Mouse (Mus musculus) midbrain, postnatal 0 days (tissue): Measurements from ENCODE around the gene Nr4a1. TPM values are rescaled to one million over a fixed set of nuclear protein-coding genes. Genes with fewer than 3 reads are reported as not detected.

Experiments used
- ATAC-seq: fragments of 200-750 bp; cut with Nextera tagmentation; 2 replicates; pipeline ENCODE4 v1.8.0; 2017; ENCODE audit warnings: moderate number of reproducible peaks, mild to moderate bottlenecking, moderate TSS enrichment, moderate library complexity; ENCODE audit not compliant: low FRiP score
- DNase-seq: peaks from one replicate; pipeline ENCODE4 v3.0.0-alpha.2; 2015; ENCODE audit warnings: low spot score
- H3K27ac ChIP-seq: fragments of 300-500 bp; sonication (generic); 2 replicates; pipeline ENCODE4 v1.5.1; 2014; ENCODE audit warnings: low read depth, mild to moderate bottlenecking, low read length, mixed read lengths
- H3K27me3 ChIP-seq: fragments of 300-500 bp; sonication (generic); 2 replicates; pipeline ENCODE4 v1.6.1; 2014; ENCODE audit warnings: low read length, control low read depth, mixed read lengths; ENCODE audit not compliant: insufficient read depth
- H3K36me3 ChIP-seq: fragments of 300-500 bp; sonication (generic); 2 replicates; pipeline ENCODE4 v1.6.1; 2014; ENCODE audit warnings: low read length, control low read depth, mixed read lengths; ENCODE audit not compliant: insufficient read depth
- H3K4me1 ChIP-seq: fragments of 300-500 bp; sonication (generic); 2 replicates; pipeline ENCODE4 v1.6.1; 2014; ENCODE audit warnings: mild to moderate bottlenecking, control low read depth, antibody characterized with exemption, low read length, mixed read lengths; ENCODE audit not compliant: insufficient read depth
- H3K4me2 ChIP-seq: fragments of 300-500 bp; sonication (generic); 2 replicates; pipeline ENCODE4 v1.6.1; 2014; ENCODE audit warnings: low read depth, mild to moderate bottlenecking, low read length, mixed read lengths; ENCODE audit not compliant: poor library complexity, severe bottlenecking
- H3K4me3 ChIP-seq: fragments of 300-500 bp; sonication (generic); 2 replicates; pipeline ENCODE4 v1.5.1; 2014; ENCODE audit warnings: low read depth, mild to moderate bottlenecking, low read length, moderate library complexity
- H3K9ac ChIP-seq: fragments of 300-500 bp; sonication (generic); replicated peaks from 2 replicates; pipeline ENCODE4 v1.6.1; 2014; ENCODE audit warnings: mild to moderate bottlenecking, low read length, moderate library complexity, mixed read lengths; ENCODE audit not compliant: poor library complexity, severe bottlenecking
- H3K9me3 ChIP-seq: fragments of 300-500 bp; sonication (generic); 2 replicates; pipeline ENCODE4 v1.6.1; 2016; ENCODE audit warnings: low read length, control low read depth
- CTCF ChIP-seq: IDR thresholded peaks from 2 replicates; pipeline ENCODE4 v1.5.1; 2016; ENCODE audit warnings: antibody characterized with exemption, mild to moderate bottlenecking
- WGBS: fragments of 180-500 bp; shearing (Covaris S2); extraction: QIAGEN DNeasy Blood & Tissue Kit; methylation state at CpG from one replicate; pipeline ENCODE4 v1.1.7; 2014; 5-methylcytosine and 5-hydroxymethylcytosine counted together
- polyA plus RNA-seq: library from polyadenylated mRNA; unstranded; fragments of >200 nt; fragmentation: Nextera tagmentation; extraction: Ambion mirVana; gene quantifications from 2 replicates; pipeline ENCODE4 v1.2.1, GENCODE M21; 2015
- total RNA-seq: library from RNA; depleted of rRNA; stranded (reverse); fragments of >200 nt; gene quantifications from 2 replicates; pipeline ENCODE4 v1.2.3, GENCODE M21; 2014

Gene Nr4a1
- total and polyA plus RNA-seq, 2 experiments from 2014 or later = 6.9 to 7.7 TPM

- Histone ChIP-seq H3K27me3 (no peaks in the 10 kb centered on the region), H3K4me2 (no peak overlapping the region), H3K9ac (no peak overlapping the region), H3K4me3 (no peak overlapping the region), H3K27ac (no peak overlapping the region), H3K36me3 (no peaks in the 10 kb centered on the region), H3K4me1 (no peaks in the 10 kb centered on the region), H3K9me3 (no peaks in the 10 kb centered on the region)
- ATAC-seq (no peak), DNase-seq (no peak)
- WGBS = 84% methylated on average over 4 of the region's 4 CpGs
- no peak for TF ChIP-seq CTCF
Measured at GRCm38 (mm10) chr15:101303830-101304229, 49.8 kb downstream of the Nr4a1 start.

- no peak overlapping the region for H3K27ac ChIP-seq
- H3K4me1 ChIP-seq = no peaks in the 10 kb centered on the region
- H3K27me3 ChIP-seq = no peaks in the 10 kb centered on the region
- H3K36me3 ChIP-seq = no peaks in the 10 kb centered on the region
- H3K9ac ChIP-seq = no peak overlapping the region
- WGBS = 93% methylated on average over 4 of the region's 4 CpGs
- ATAC-seq = no peak
- H3K4me3 ChIP-seq = no peak overlapping the region
- no peak for DNase-seq
- H3K9me3 ChIP-seq = no peaks in the 10 kb centered on the region
- no peak for TF ChIP-seq CTCF
- no peak overlapping the region for H3K4me2 ChIP-seq
Measured at GRCm38 (mm10) chr15:101306459-101306858, 52.4 kb downstream of the Nr4a1 start.

- no peaks in the 10 kb centered on the region for H3K9me3 ChIP-seq
- WGBS = 60% methylated on average over 13 of the region's 13 CpGs
- DNase-seq = no peak
- H3K36me3 ChIP-seq = no peaks in the 10 kb centered on the region
- TF ChIP-seq CTCF = no peak
- H3K27me3 ChIP-seq = no peaks in the 10 kb centered on the region
- H3K4me2 ChIP-seq = no peak overlapping the region
- H3K27ac ChIP-seq = no peak overlapping the region
- no peak for ATAC-seq
- H3K9ac ChIP-seq = no peak overlapping the region
- H3K4me1 ChIP-seq = no peaks in the 10 kb centered on the region
- no peak overlapping the region for H3K4me3 ChIP-seq
Measured at GRCm38 (mm10) chr15:101308440-101309348, 54.6 kb downstream of the Nr4a1 start.

GRCm38 (mm10) chr15:101309493-101309892 is 55.4 kb downstream of the Nr4a1 start:
- 49% methylated on average over 5 of the region's 5 CpGs for WGBS

GRCm38 (mm10) chr15:101311087-101311770 is 57.2 kb downstream of the Nr4a1 start:
- no peaks in the 10 kb centered on the region for H3K9me3 ChIP-seq
- WGBS = 61% methylated on average over 14 of the region's 15 CpGs
- H3K4me1 ChIP-seq = no peaks in the 10 kb centered on the region
- H3K36me3 ChIP-seq = no peaks in the 10 kb centered on the region
- ATAC-seq = no peak
- no peak overlapping the region for H3K9ac ChIP-seq
- no peak for DNase-seq
- no peak overlapping the region for H3K4me3 ChIP-seq
- TF ChIP-seq CTCF = no peak
- H3K4me2 ChIP-seq = no peak overlapping the region
- no peaks in the 10 kb centered on the region for H3K27me3 ChIP-seq
- no peak overlapping the region for H3K27ac ChIP-seq

More at GRCm38 (mm10) chr15:101309493-101309892, 55.4 kb downstream of the Nr4a1 start:
- no peaks in the 10 kb centered on the region for H3K27me3 ChIP-seq
- no peaks in the 10 kb centered on the region for H3K36me3 ChIP-seq
- no peaks in the 10 kb centered on the region for H3K4me1 ChIP-seq
- H3K27ac ChIP-seq = no peak overlapping the region
- TF ChIP-seq CTCF = no peak
- H3K4me3 ChIP-seq = no peak overlapping the region
- no peaks in the 10 kb centered on the region for H3K9me3 ChIP-seq
- no peak overlapping the region for H3K4me2 ChIP-seq
- DNase-seq (no peak), ATAC-seq (no peak)
- no peak overlapping the region for H3K9ac ChIP-seq

GRCm38 (mm10) chr15:101312006-101312405 is 57.9 kb downstream of the Nr4a1 start:
- H3K4me1 ChIP-seq = no peaks in the 10 kb centered on the region
- WGBS = 84% methylated on average over 6 of the region's 6 CpGs

More at GRCm38 (mm10) chr15:101312006-101312405, 57.9 kb downstream of the Nr4a1 start:
- no peak overlapping the region for H3K4me2 ChIP-seq
- no peaks in the 10 kb centered on the region for H3K27me3 ChIP-seq
- no peaks in the 10 kb centered on the region for H3K36me3 ChIP-seq
- no peak for DNase-seq
- H3K27ac ChIP-seq = no peak overlapping the region
- H3K9ac ChIP-seq = no peak overlapping the region
- TF ChIP-seq CTCF = no peak
- no peak overlapping the region for H3K4me3 ChIP-seq
- no peaks in the 10 kb centered on the region for H3K9me3 ChIP-seq
- no peak for ATAC-seq
